Mouse (Mus musculus) erythroblast, embryonic 14.5 days (primary cell): Measurements from ENCODE around the gene Ccr6.

ENCODE experiments used
- GATA1 ChIP-seq: IDR thresholded peaks from 2 replicates; pipeline ENCODE4 v1.6.1; 2012; ENCODE audit warnings: low read length, inconsistent platforms, mixed read lengths
- TAL1 ChIP-seq: IDR thresholded peaks from 3 replicates; pipeline ENCODE4 v1.6.1; 2012; ENCODE audit warnings: low read length, inconsistent platforms, mixed read lengths

- TF ChIP-seq TAL1 (no peak), GATA1 (no peak)
These were observed 41.4 kb downstream of the Ccr6 start for GRCm38 (mm10) chr17:8277266-8277665.
